Mouse (Mus musculus): ENCODE data around the gene Gm11939.
A peak's percentile ranks its signal among the peaks of the same experiment; 100 is the strongest.
"Not testable (repeated sequence)": the region's sequence is repeated elsewhere in the genome, so short reads cannot be mapped to it uniquely, and the experiment has no call there.

Gene Gm11939

GRCm38 (mm10) chr11:99559366-99559765, at the start of gene Gm11939:
Gene Gm11939, minus strand, starts transcription at chr11:99559466.
- DNase-seq, result no peak

DNA sequence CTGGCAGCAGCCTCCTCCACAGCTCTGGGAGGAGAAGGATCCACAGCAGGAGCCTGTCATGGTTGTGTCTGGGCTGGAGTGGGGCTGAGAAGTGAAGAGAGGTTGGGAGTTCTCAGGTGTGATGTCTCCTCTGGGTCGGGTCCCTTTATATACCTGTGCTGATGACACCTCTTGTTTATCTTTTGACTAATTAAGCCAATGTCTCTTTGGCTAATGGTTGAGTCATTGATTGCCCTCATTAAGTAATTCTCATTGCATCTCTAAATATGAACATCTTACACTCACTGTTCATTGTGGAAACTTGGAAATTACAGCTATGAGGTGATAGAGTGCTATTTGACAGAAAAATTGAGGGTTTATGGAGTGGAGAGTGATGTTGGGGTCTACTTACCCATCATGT, 43.9 kb upstream of the Gm11939 start, which contains the start of gene Gm11938:
Gm11938 (minus strand) TSS at position 101 of the 400 bp plus-strand sequence.
- not testable (repeated sequence) for DNase-seq

GRCm38 (mm10) chr11:99597742-99598141, 38.5 kb upstream of the Gm11939 start, which contains the start of gene Krtap9-3:
Gene Krtap9-3, minus strand, starts transcription at chr11:99598105.
- not testable (repeated sequence) for DNase-seq

DNA sequence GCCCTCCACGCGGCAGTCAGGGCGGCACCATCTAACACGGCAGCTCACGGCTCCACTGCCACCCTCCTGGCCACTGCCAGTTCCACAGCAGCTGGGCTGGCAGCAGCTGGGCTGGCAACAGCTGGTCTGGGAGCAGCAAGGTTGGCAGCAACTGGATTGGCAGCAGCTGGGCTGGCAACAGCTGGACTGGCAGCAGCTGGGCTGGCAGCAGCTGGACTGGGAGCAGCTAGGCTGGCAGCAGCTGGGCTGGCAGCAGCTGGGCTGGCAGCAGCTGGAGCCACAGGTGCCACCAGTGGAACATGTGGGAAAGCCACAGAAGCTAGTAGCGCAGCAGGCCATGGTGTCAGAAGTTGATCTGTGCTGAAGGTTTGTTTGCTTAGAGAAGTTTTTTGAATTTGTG, 31.7 kb upstream of the Gm11939 start, which contains the start of gene Krtap1-3:
Krtap1-3 (minus strand) TSS at position 359 of the 400 bp plus-strand sequence.
- no peak for DNase-seq

GRCm38 (mm10) chr11:99585096-99585495, 25.8 kb upstream of the Gm11939 start:
- no peak for DNase-seq

DNA sequence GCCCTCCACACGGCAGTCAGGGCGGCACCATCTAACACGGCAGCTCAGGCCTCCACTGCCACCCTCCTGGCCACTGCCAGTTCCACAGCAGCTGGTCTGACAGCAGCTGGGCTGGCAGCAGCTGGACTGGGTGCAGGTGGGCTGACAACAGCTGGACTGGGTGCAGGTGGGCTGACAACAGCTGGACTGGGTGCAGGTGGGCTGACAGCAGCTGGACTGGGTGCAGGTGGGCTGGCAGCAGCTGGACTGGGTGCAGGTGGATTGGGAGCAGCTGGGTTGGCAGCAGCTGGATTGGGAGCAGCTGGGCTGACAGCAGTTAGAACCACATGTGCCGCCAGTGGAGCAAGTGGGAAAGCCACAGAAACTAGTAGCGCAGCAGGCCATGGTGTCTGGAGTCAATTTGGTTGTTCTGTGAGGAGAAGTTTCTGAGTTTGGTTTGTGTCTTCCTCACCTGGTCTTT, 24.0 kb upstream of the Gm11939 start, which contains the start of gene Krtap1-4:
Krtap1-4 (minus strand) TSS at position 410 of the 460 bp plus-strand sequence.
- no peak for DNase-seq

GRCm38 (mm10) chr11:99581564-99581963, 22.3 kb upstream of the Gm11939 start:
- no peak for DNase-seq

GRCm38 (mm10) chr11:99581051-99581450, 21.8 kb upstream of the Gm11939 start:
- no peak for DNase-seq

GRCm38 (mm10) chr11:99580636-99581035, 21.4 kb upstream of the Gm11939 start, which contains the start of gene Krtap1-5:
Gene Krtap1-5, minus strand, starts transcription at chr11:99581016.
- no peak for DNase-seq

GRCm38 (mm10) chr11:99574106-99574505, 14.8 kb upstream of the Gm11939 start:
- DNase-seq, result peak; percentile 14 to 51

GRCm38 (mm10) chr11:99573164-99573563, 13.9 kb upstream of the Gm11939 start:
- no peak for DNase-seq

DNA sequence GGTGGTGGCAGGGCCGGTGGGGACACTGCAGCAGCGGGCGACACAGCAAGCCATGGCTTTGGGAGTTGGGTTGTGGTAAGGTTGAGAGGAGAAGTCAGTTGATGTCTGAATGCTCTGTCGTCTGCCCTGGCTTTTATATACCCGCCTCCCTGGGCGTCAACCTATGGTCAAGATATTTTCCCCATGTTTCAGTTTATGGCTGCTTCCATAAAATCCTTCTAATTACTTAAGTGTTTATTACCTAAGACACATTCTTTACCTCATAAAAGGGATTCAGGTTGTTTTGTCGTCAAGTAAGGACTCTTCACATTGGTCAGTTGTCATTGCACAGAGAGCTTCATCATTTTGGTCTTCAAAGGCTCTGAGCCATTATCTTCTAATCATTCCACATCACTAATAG, 7.3 kb upstream of the Gm11939 start, which contains the start of gene Krtap3-1:
Krtap3-1 (minus strand) TSS at position 101 of the 400 bp plus-strand sequence.
- no peak for DNase-seq

- DNase-seq, result no peak
Measured at GRCm38 (mm10) chr11:99562580-99562979, 3.3 kb upstream of the Gm11939 start.

DNA sequence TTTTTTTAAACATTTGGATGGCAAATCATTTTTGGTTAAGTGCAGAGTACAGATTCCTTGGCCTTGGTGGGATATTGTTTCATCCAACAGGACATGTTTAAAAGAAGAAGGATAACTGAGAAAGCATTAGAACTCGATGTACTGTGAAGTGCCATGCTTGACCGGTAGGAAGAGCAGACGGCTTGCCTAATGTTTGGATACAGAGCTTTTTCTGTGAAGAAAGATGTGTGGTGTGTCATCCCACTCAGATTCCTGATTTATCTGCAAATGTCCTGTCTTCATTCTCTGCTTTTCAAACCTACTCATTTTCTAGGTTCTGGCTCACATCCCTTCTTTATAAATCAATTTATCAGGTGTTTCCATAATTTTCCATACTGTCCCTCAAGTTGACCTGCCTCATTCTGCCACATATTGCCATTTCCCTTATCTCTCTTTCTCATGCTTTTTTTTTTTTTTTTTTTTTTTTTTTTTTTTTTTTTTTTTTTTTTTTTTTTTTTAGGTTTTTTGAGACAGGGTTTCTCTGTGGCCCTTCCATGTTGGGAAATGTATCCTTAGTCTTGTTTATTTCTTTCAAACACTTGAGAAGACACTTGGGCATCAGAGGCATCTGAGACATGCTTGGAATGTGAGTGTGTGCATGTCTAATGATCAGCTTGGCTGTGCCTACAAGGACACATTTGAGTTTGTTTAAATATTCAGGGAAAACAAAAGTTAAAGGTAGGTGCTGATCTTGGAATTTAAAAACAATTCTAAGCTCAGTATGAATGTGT, 1.1 kb downstream of the Gm11939 start:
- DNase-seq, result no peak

DNA sequence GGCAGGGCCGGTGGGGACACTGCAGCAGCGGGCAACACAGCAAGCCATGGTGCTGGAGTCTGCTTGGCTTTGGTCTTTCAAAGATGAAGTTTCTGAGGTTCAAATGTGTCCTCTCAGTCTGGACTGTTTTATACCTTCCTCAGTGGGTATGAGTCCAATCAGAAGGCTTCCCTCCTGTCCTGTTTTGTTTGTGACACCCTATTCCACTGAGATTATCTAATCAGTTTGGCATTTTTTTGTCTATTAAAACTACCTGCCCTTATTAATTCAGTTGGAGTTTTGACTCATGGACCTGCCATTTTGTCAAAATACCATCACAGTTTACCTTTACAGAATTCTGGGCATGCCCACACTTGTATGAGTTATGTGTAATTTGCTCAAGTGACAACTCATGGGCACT, 2.5 kb downstream of the Gm11939 start, which contains the start of gene Krtap3-2:
Krtap3-2 (minus strand) TSS at position 101 of the 400 bp plus-strand sequence.
- DNase-seq, result no peak

DNA sequence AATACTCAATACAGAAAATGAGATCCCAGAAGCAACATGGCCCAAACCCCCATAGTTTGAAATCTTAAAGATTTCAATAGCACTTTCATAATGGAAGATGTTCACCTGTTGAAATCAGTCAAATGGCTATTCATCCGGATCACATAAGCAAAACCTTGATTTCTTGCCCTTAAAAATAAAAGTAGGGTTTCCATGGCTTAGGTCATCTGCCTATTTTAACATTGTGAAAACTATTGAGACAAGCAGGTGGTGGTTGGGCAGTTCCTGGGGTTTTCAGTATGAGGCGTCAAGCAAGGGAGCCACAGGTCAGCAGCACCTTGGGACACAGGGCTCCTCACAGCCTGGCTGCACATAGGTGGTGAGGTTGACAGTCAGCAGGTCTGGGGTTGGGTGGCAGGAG, 3.1 kb downstream of the Gm11939 start:
- DNase-seq, result no peak

GRCm38 (mm10) chr11:99550765-99551164, 8.5 kb downstream of the Gm11939 start, which contains the start of gene Krtap3-3:
Gene Krtap3-3, minus strand, starts transcription at chr11:99550865.
- no peak for DNase-seq

GRCm38 (mm10) chr11:99547892-99548291, 11.4 kb downstream of the Gm11939 start:
- DNase-seq, result no peak

DNA sequence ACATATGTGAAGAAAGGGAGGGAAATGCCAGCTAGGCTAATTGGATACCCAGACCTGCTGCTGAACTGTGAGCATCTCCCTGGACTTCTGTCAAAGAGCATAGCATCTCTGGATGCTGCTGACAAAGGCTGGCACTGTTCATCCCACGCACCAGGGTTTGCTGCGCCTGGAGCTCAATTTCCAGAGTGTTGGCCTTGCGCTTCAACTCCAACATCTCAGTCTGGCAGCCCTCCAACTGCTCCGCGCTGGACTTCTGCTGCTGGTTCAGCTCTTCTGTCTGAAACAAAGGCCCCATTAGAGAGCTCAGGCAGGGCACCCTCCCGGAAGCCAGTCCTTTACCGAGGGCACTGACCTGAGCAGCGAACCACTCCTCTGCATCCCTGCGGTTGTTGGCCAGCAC, 19.5 kb downstream of the Gm11939 start:
- DNase-seq, result peak in 1 of 2 experiments; percentile 1

GRCm38 (mm10) chr11:99521288-99521860, 37.9 kb downstream of the Gm11939 start, which contains the start of gene Krt39:
Gene Krt39, minus strand, starts transcription at chr11:99521338.
- no peak for DNase-seq

- DNase-seq, result no peak
Measured at GRCm38 (mm10) chr11:99514098-99514497, 45.2 kb downstream of the Gm11939 start.

Measured in spleen, adult 18-20 months (tissue).